Mouse (Mus musculus): ENCODE results near the gene Dixdc1. TPM values are rescaled to one million over a fixed set of nuclear protein-coding genes. Genes with fewer than 3 reads are reported as not detected.

Dixdc1 gene
- polyA plus RNA-seq, 1 experiment from 2014 or later, result 39.2 TPM

- ATAC-seq (ENCODE audit: low read depth), result no peak
- peaks cover 15% of the 10 kb centered on the region; the same call in 1 of the 2 replicates for H3K4me1 ChIP-seq (ENCODE audit: control insufficient read depth, insufficient read depth, low read length)
- no peak overlapping the region for H3K4me3 ChIP-seq (ENCODE audit: low read depth, low read length)
- no peaks in the 10 kb centered on the region for H3K27me3 ChIP-seq (ENCODE audit: control insufficient read depth, insufficient read depth, low read length)
- no peaks in the 10 kb centered on the region for H3K36me3 ChIP-seq (ENCODE audit: control insufficient read depth, insufficient read depth, low read length)
- no peak overlapping the region for H3K4me2 ChIP-seq (ENCODE audit: low read depth, low read length)
- no peak overlapping the region for H3K9ac ChIP-seq (replicated peaks; ENCODE audit: low read depth, low read length)
- WGBS, result 68% methylated on average over 4 of the region's 4 CpGs
- no peaks in the 10 kb centered on the region for H3K9me3 ChIP-seq (ENCODE audit: control insufficient read depth, low read length)
- H3K27ac ChIP-seq (ENCODE audit: low read depth, low read length), result no peak overlapping the region
Measured at GRCm38 (mm10) chr9:50729600-50729999, 9.7 kb downstream of the Dixdc1 start.

GRCm38 (mm10) chr9:50727925-50728651 lies 11.2 kb downstream of the Dixdc1 start:
- Histone ChIP-seq H3K9me3 (ENCODE audit: control insufficient read depth, low read length) (no peaks in the 10 kb centered on the region), H3K4me2 (ENCODE audit: low read depth, low read length) (peak overlapping the region; percentile 74), H3K27me3 (ENCODE audit: control insufficient read depth, insufficient read depth, low read length) (no peaks in the 10 kb centered on the region), H3K9ac (replicated peaks; ENCODE audit: low read depth, low read length) (peak overlapping the region; percentile 74), H3K4me3 (ENCODE audit: low read depth, low read length) (peak overlapping the region; percentile 59), H3K27ac (ENCODE audit: low read depth, low read length) (peak overlapping the region; percentile 72), H3K36me3 (ENCODE audit: control insufficient read depth, insufficient read depth, low read length) (no peaks in the 10 kb centered on the region), H3K4me1 (ENCODE audit: control insufficient read depth, insufficient read depth, low read length) (peaks cover 21% of the 10 kb centered on the region; the same call in 1 of the 2 replicates)
- peak; percentile 97 for ATAC-seq (ENCODE audit: low read depth)
- under 1% methylated on average over 42 of the region's 45 CpGs for WGBS

GRCm38 (mm10) chr9:50727171-50727924 lies 12.0 kb downstream of the Dixdc1 start:
- H3K36me3 ChIP-seq (ENCODE audit: control insufficient read depth, insufficient read depth, low read length), result no peaks in the 10 kb centered on the region
- peak overlapping the region; percentile 59 for H3K4me3 ChIP-seq (ENCODE audit: low read depth, low read length)
- WGBS, result 2% methylated on average over 29 of the region's 30 CpGs
- peaks cover 21% of the 10 kb centered on the region; the same call in 1 of the 2 replicates for H3K4me1 ChIP-seq (ENCODE audit: control insufficient read depth, insufficient read depth, low read length)
- peak; percentile 19 for ATAC-seq (ENCODE audit: low read depth)
- no peaks in the 10 kb centered on the region for H3K27me3 ChIP-seq (ENCODE audit: control insufficient read depth, insufficient read depth, low read length)
- H3K9me3 ChIP-seq (ENCODE audit: control insufficient read depth, low read length), result no peaks in the 10 kb centered on the region
- peak overlapping the region; percentile 74 for H3K4me2 ChIP-seq (ENCODE audit: low read depth, low read length)
- peak overlapping the region; percentile 72 for H3K27ac ChIP-seq (ENCODE audit: low read depth, low read length)
- H3K9ac ChIP-seq (replicated peaks; ENCODE audit: low read depth, low read length), result peak overlapping the region; percentile 74

- Histone ChIP-seq H3K36me3 (ENCODE audit: control insufficient read depth, insufficient read depth, low read length) (no peaks in the 10 kb centered on the region), H3K4me3 (ENCODE audit: low read depth, low read length) (peak overlapping the region; percentile 59), H3K4me1 (ENCODE audit: control insufficient read depth, insufficient read depth, low read length) (peaks cover 25% of the 10 kb centered on the region; the same call in 1 of the 2 replicates), H3K9me3 (ENCODE audit: control insufficient read depth, low read length) (no peaks in the 10 kb centered on the region), H3K4me2 (ENCODE audit: low read depth, low read length) (peak overlapping the region; percentile 74), H3K27me3 (ENCODE audit: control insufficient read depth, insufficient read depth, low read length) (no peaks in the 10 kb centered on the region), H3K9ac (replicated peaks; ENCODE audit: low read depth, low read length) (peak overlapping the region; percentile 74), H3K27ac (ENCODE audit: low read depth, low read length) (peak overlapping the region; percentile 74)
- no peak for ATAC-seq (ENCODE audit: low read depth)
- 32% methylated on average over 8 of the region's 8 CpGs for WGBS
Measured at GRCm38 (mm10) chr9:50725921-50726590, 13.3 kb downstream of the Dixdc1 start.

- no peak for ATAC-seq (ENCODE audit: low read depth)
- no peak overlapping the region for H3K4me3 ChIP-seq (ENCODE audit: low read depth, low read length)
- no peaks in the 10 kb centered on the region for H3K9me3 ChIP-seq (ENCODE audit: control insufficient read depth, low read length)
- no peaks in the 10 kb centered on the region for H3K27me3 ChIP-seq (ENCODE audit: control insufficient read depth, insufficient read depth, low read length)
- 29% methylated on average over 3 of the region's 3 CpGs for WGBS
- H3K9ac ChIP-seq (replicated peaks; ENCODE audit: low read depth, low read length), result no peak overlapping the region; the same call in 1 of the 2 replicates
- peak overlapping the region; percentile 74; the same call in 1 of the 2 replicates for H3K4me2 ChIP-seq (ENCODE audit: low read depth, low read length)
- H3K36me3 ChIP-seq (ENCODE audit: control insufficient read depth, insufficient read depth, low read length), result no peaks in the 10 kb centered on the region
- H3K4me1 ChIP-seq (ENCODE audit: control insufficient read depth, insufficient read depth, low read length), result peaks cover 26% of the 10 kb centered on the region; the same call in 1 of the 2 replicates
- H3K27ac ChIP-seq (ENCODE audit: low read depth, low read length), result peak overlapping the region; percentile 3; the same call in 1 of the 2 replicates
Measured at GRCm38 (mm10) chr9:50724661-50725330, 14.5 kb downstream of the Dixdc1 start.

GRCm38 (mm10) chr9:50724147-50724546 lies 15.2 kb downstream of the Dixdc1 start:
- H3K36me3 ChIP-seq (ENCODE audit: control insufficient read depth, insufficient read depth, low read length), result no peaks in the 10 kb centered on the region
- no peaks in the 10 kb centered on the region for H3K9me3 ChIP-seq (ENCODE audit: control insufficient read depth, low read length)
- H3K4me3 ChIP-seq (ENCODE audit: low read depth, low read length), result no peak overlapping the region
- H3K27ac ChIP-seq (ENCODE audit: low read depth, low read length), result peak overlapping the region; percentile 66; the same call in 1 of the 2 replicates
- H3K4me2 ChIP-seq (ENCODE audit: low read depth, low read length), result peak overlapping the region; percentile 74
- H3K4me1 ChIP-seq (ENCODE audit: control insufficient read depth, insufficient read depth, low read length), result peaks cover 26% of the 10 kb centered on the region; the same call in 1 of the 2 replicates
- 0 out of 2 replicates have a peak overlapping the region, but pooled peaks have one; percentile 17 for H3K9ac ChIP-seq (replicated peaks; ENCODE audit: low read depth, low read length)
- no peaks in the 10 kb centered on the region for H3K27me3 ChIP-seq (ENCODE audit: control insufficient read depth, insufficient read depth, low read length)
- WGBS, result 83% methylated on average over 2 of the region's 2 CpGs
- ATAC-seq (ENCODE audit: low read depth), result no peak

- peak overlapping the region; percentile 26; the same call in 1 of the 2 replicates for H3K4me2 ChIP-seq (ENCODE audit: low read depth, low read length)
- H3K27me3 ChIP-seq (ENCODE audit: control insufficient read depth, insufficient read depth, low read length), result no peaks in the 10 kb centered on the region
- no peak overlapping the region for H3K9ac ChIP-seq (replicated peaks; ENCODE audit: low read depth, low read length)
- 31% methylated on average over 7 of the region's 7 CpGs for WGBS
- ATAC-seq (ENCODE audit: low read depth), result no peak
- H3K4me1 ChIP-seq (ENCODE audit: control insufficient read depth, insufficient read depth, low read length), result peaks cover 26% of the 10 kb centered on the region; the same call in 1 of the 2 replicates
- H3K4me3 ChIP-seq (ENCODE audit: low read depth, low read length), result no peak overlapping the region
- H3K36me3 ChIP-seq (ENCODE audit: control insufficient read depth, insufficient read depth, low read length), result no peaks in the 10 kb centered on the region
- no peaks in the 10 kb centered on the region for H3K9me3 ChIP-seq (ENCODE audit: control insufficient read depth, low read length)
- peak overlapping the region; percentile 52 for H3K27ac ChIP-seq (ENCODE audit: low read depth, low read length)
Measured at GRCm38 (mm10) chr9:50723406-50723805, 15.9 kb downstream of the Dixdc1 start.

- H3K9me3 ChIP-seq (ENCODE audit: control insufficient read depth, low read length), result no peaks in the 10 kb centered on the region
- H3K36me3 ChIP-seq (ENCODE audit: control insufficient read depth, insufficient read depth, low read length), result no peaks in the 10 kb centered on the region
- ATAC-seq (ENCODE audit: low read depth), result peak; percentile 39; the same call in 1 of the 2 replicates
- H3K27ac ChIP-seq (ENCODE audit: low read depth, low read length), result peak overlapping the region; percentile 52; the same call in 1 of the 2 replicates
- no peak overlapping the region for H3K9ac ChIP-seq (replicated peaks; ENCODE audit: low read depth, low read length)
- no peaks in the 10 kb centered on the region for H3K27me3 ChIP-seq (ENCODE audit: control insufficient read depth, insufficient read depth, low read length)
- 26% methylated on average over 8 of the region's 8 CpGs for whole genome bisulfite sequencing
- no peak overlapping the region for H3K4me3 ChIP-seq (ENCODE audit: low read depth, low read length)
- peaks cover 26% of the 10 kb centered on the region; the same call in 1 of the 2 replicates for H3K4me1 ChIP-seq (ENCODE audit: control insufficient read depth, insufficient read depth, low read length)
- H3K4me2 ChIP-seq (ENCODE audit: low read depth, low read length), result no peak overlapping the region; the same call in 1 of the 2 replicates
Measured at GRCm38 (mm10) chr9:50722451-50722911, 16.8 kb downstream of the Dixdc1 start.
